Mouse (Mus musculus) liver, embryonic 12.5 days (tissue): ENCODE measurements around the gene Ndufs3. TPM values are rescaled to one million over a fixed set of nuclear protein-coding genes. Genes with fewer than 3 reads are reported as not detected.

Experiments
- ATAC-seq: fragments of 200-750 bp; cut with Nextera tagmentation; 2 replicates; pipeline ENCODE4 v1.8.0; 2017; ENCODE audit warnings: moderate number of reproducible peaks, mild to moderate bottlenecking, moderate library complexity
- H3K27ac ChIP-seq: fragments of 300-500 bp; sonication (generic); 2 replicates; pipeline ENCODE4 v1.5.1; 2016; ENCODE audit warnings: mild to moderate bottlenecking
- H3K27me3 ChIP-seq: fragments of 300-500 bp; sonication (generic); replicated peaks from 2 replicates; pipeline ENCODE4 v1.6.1; 2016; ENCODE audit warnings: mild to moderate bottlenecking, moderate library complexity
- H3K36me3 ChIP-seq: fragments of 300-500 bp; sonication (generic); 2 replicates; pipeline ENCODE4 v1.6.1; 2016; ENCODE audit warnings: mild to moderate bottlenecking, moderate library complexity
- H3K4me1 ChIP-seq: fragments of 300-500 bp; sonication (generic); 2 replicates; pipeline ENCODE4 v1.6.1; 2016
- H3K4me2 ChIP-seq: fragments of 300-500 bp; sonication (generic); 2 replicates; pipeline ENCODE4 v1.6.1; 2016; ENCODE audit warnings: mild to moderate bottlenecking, moderate library complexity
- H3K4me3 ChIP-seq: fragments of 300-500 bp; sonication (generic); 2 replicates; pipeline ENCODE4 v1.5.1; 2016; ENCODE audit warnings: mild to moderate bottlenecking, moderate library complexity
- H3K9ac ChIP-seq: fragments of 300-500 bp; sonication (generic); 2 replicates; pipeline ENCODE4 v1.6.1; 2016; ENCODE audit warnings: mild to moderate bottlenecking, moderate library complexity
- H3K9me3 ChIP-seq: fragments of 300-500 bp; sonication (generic); replicated peaks from 2 replicates; pipeline ENCODE4 v1.6.1; 2016; ENCODE audit warnings: mild to moderate bottlenecking, moderate library complexity
- WGBS: fragments of 180-500 bp; shearing (Covaris S2); methylation state at CpG from one replicate; pipeline ENCODE4 v1.1.7; 2016; ENCODE audit not compliant: insufficient replicate concordance; 5-methylcytosine and 5-hydroxymethylcytosine counted together
- polyA plus RNA-seq: library from polyadenylated mRNA; unstranded; fragments of >200 nt; fragmentation: Nextera tagmentation; extraction: Ambion mirVana; gene quantifications from 2 replicates; pipeline ENCODE4 v1.2.1, GENCODE M21; 2016

Ndufs3 gene
- polyA plus RNA-seq, 1 experiment from 2014 or later = 177 TPM

GRCm38 (mm10) chr2:90875239-90875638 lies 29.4 kb downstream of the Ndufs3 start:
- H3K27ac ChIP-seq = no peak overlapping the region
- no peak for ATAC-seq
- no peak overlapping the region for H3K4me3 ChIP-seq
- WGBS = 36% methylated on average over 2 of the region's 2 CpGs
- H3K27me3 ChIP-seq = peaks cover 27% of the 10 kb centered on the region
- H3K9ac ChIP-seq = no peak overlapping the region
- H3K4me2 ChIP-seq = no peak overlapping the region
- H3K4me1 ChIP-seq = peaks cover 36% of the 10 kb centered on the region
- H3K9me3 ChIP-seq = no peaks in the 10 kb centered on the region
- H3K36me3 ChIP-seq = no peaks in the 10 kb centered on the region

GRCm38 (mm10) chr2:90874025-90874424 lies 30.6 kb downstream of the Ndufs3 start:
- Histone ChIP-seq H3K4me2 (no peak overlapping the region), H3K4me3 (no peak overlapping the region)
- 73% methylated on average over 1 of the region's 1 CpGs for WGBS

GRCm38 (mm10) chr2:90871180-90871961 lies 33.3 kb downstream of the Ndufs3 start:
- ATAC-seq = no peak
- H3K4me2 ChIP-seq = peak overlapping the region; percentile 65
- H3K9me3 ChIP-seq = no peaks in the 10 kb centered on the region
- H3K9ac ChIP-seq = peak overlapping the region; percentile 47; the same call in 1 of the 2 replicates
- H3K27ac ChIP-seq = peak overlapping the region; percentile 92
- peaks cover 17% of the 10 kb centered on the region for H3K36me3 ChIP-seq
- 63% methylated on average over 8 of the region's 8 CpGs for WGBS
- H3K4me3 ChIP-seq = 0 out of 2 replicates have a peak overlapping the region, but pooled peaks have one; percentile 6
- no peaks in the 10 kb centered on the region for H3K27me3 ChIP-seq
- peaks cover 61% of the 10 kb centered on the region for H3K4me1 ChIP-seq

More at GRCm38 (mm10) chr2:90874025-90874424, 30.6 kb downstream of the Ndufs3 start:
- H3K9me3 ChIP-seq = no peaks in the 10 kb centered on the region
- ATAC-seq = no peak
- no peak overlapping the region for H3K9ac ChIP-seq
- peaks cover 16% of the 10 kb centered on the region for H3K27me3 ChIP-seq
- H3K4me1 ChIP-seq = peaks cover 36% of the 10 kb centered on the region
- H3K36me3 ChIP-seq = no peaks in the 10 kb centered on the region
- H3K27ac ChIP-seq = no peak overlapping the region

GRCm38 (mm10) chr2:90870136-90870601 lies 34.5 kb downstream of the Ndufs3 start:
- H3K4me1 ChIP-seq = peaks cover 58% of the 10 kb centered on the region
- H3K9ac ChIP-seq = peak overlapping the region; percentile 47
- ATAC-seq = peak; percentile 92
- WGBS = 3% methylated on average over 4 of the region's 4 CpGs
- peak overlapping the region; percentile 65 for H3K4me2 ChIP-seq
- no peaks in the 10 kb centered on the region for H3K9me3 ChIP-seq
- no peaks in the 10 kb centered on the region for H3K27me3 ChIP-seq
- peak overlapping the region; percentile 26 for H3K4me3 ChIP-seq
- H3K36me3 ChIP-seq = peaks cover 29% of the 10 kb centered on the region
- peak overlapping the region; percentile 92 for H3K27ac ChIP-seq

GRCm38 (mm10) chr2:90866524-90866923 lies 38.1 kb downstream of the Ndufs3 start:
- Histone ChIP-seq H3K4me1 (peaks cover 50% of the 10 kb centered on the region), H3K4me2 (no peak overlapping the region), H3K9ac (no peak overlapping the region), H3K9me3 (no peaks in the 10 kb centered on the region), H3K36me3 (peaks cover 65% of the 10 kb centered on the region), H3K4me3 (no peak overlapping the region), H3K27me3 (no peaks in the 10 kb centered on the region), H3K27ac (peak overlapping the region; percentile 65; the same call in 1 of the 2 replicates)
- peak; percentile 57 for ATAC-seq
- 29% methylated on average over 3 of the region's 3 CpGs for WGBS

- no peak overlapping the region for H3K9ac ChIP-seq
- H3K36me3 ChIP-seq = peaks cover 87% of the 10 kb centered on the region
- ATAC-seq = no peak
- no peak overlapping the region for H3K27ac ChIP-seq
- peaks cover 27% of the 10 kb centered on the region for H3K4me1 ChIP-seq
- H3K27me3 ChIP-seq = no peaks in the 10 kb centered on the region
- no peak overlapping the region for H3K4me2 ChIP-seq
- no peak overlapping the region for H3K4me3 ChIP-seq
- no peaks in the 10 kb centered on the region for H3K9me3 ChIP-seq
These were observed 40.4 kb downstream of the Ndufs3 start for GRCm38 (mm10) chr2:90864184-90864583.

- Histone ChIP-seq H3K9me3 (no peaks in the 10 kb centered on the region), H3K4me3 (no peak overlapping the region), H3K4me1 (no peaks in the 10 kb centered on the region), H3K36me3 (peaks cover 92% of the 10 kb centered on the region), H3K9ac (no peak overlapping the region), H3K4me2 (no peak overlapping the region), H3K27ac (no peak overlapping the region), H3K27me3 (no peaks in the 10 kb centered on the region)
- WGBS = 87% methylated on average over 2 of the region's 2 CpGs
- no peak for ATAC-seq
These were observed 43.1 kb downstream of the Ndufs3 start for GRCm38 (mm10) chr2:90861486-90861885.

GRCm38 (mm10) chr2:90850401-90850800 lies 54.2 kb downstream of the Ndufs3 start:
- H3K4me2 ChIP-seq = no peak overlapping the region
- ATAC-seq = no peak
- H3K4me3 ChIP-seq = no peak overlapping the region
- H3K27ac ChIP-seq = no peak overlapping the region
- no peaks in the 10 kb centered on the region for H3K9me3 ChIP-seq
- peaks cover 30% of the 10 kb centered on the region for H3K4me1 ChIP-seq
- 86% methylated on average over 1 of the region's 1 CpGs for WGBS
- peaks cover 61% of the 10 kb centered on the region for H3K36me3 ChIP-seq
- no peak overlapping the region for H3K9ac ChIP-seq
- H3K27me3 ChIP-seq = no peaks in the 10 kb centered on the region

GRCm38 (mm10) chr2:90848331-90848730 lies 56.3 kb downstream of the Ndufs3 start:
- Histone ChIP-seq H3K9ac (peak overlapping the region; percentile 92), H3K4me1 (peaks cover 35% of the 10 kb centered on the region), H3K9me3 (no peaks in the 10 kb centered on the region), H3K4me3 (peak overlapping the region; percentile 83), H3K4me2 (peak overlapping the region; percentile 79), H3K27me3 (no peaks in the 10 kb centered on the region), H3K27ac (no peak overlapping the region), H3K36me3 (peaks cover 41% of the 10 kb centered on the region)
- no peak for ATAC-seq
- 87% methylated on average over 5 of the region's 5 CpGs for whole genome bisulfite sequencing

GRCm38 (mm10) chr2:90847681-90848050 lies 57.0 kb downstream of the Ndufs3 start:
- H3K36me3 ChIP-seq = peaks cover 34% of the 10 kb centered on the region
- peaks cover 35% of the 10 kb centered on the region for H3K4me1 ChIP-seq
- H3K9me3 ChIP-seq = no peaks in the 10 kb centered on the region
- H3K27ac ChIP-seq = peak overlapping the region; percentile 87
- H3K27me3 ChIP-seq = no peaks in the 10 kb centered on the region
- ATAC-seq = no peak
- peak overlapping the region; percentile 92 for H3K9ac ChIP-seq
- H3K4me3 ChIP-seq = peak overlapping the region; percentile 83
- WGBS = 1% methylated on average over 13 of the region's 13 CpGs
- peak overlapping the region; percentile 79 for H3K4me2 ChIP-seq

GRCm38 (mm10) chr2:90846955-90847680 lies 57.5 kb downstream of the Ndufs3 start, which contains the start of gene Mtch2:
Gene Mtch2, plus strand, starts transcription at chr2:90847155.
- under 1% methylated on average over 51 of the region's 67 CpGs for WGBS
- Histone ChIP-seq H3K27me3 (no peaks in the 10 kb centered on the region), H3K27ac (peak within 1 kb of the TSS; percentile 87), H3K9ac (peak within 1 kb of the TSS; percentile 92), H3K4me3 (peak within 1 kb of the TSS; percentile 83), H3K36me3 (peaks cover 29% of the 10 kb centered on the region), H3K9me3 (no peaks in the 10 kb centered on the region), H3K4me2 (peak within 1 kb of the TSS; percentile 79), H3K4me1 (peaks cover 35% of the 10 kb centered on the region)
- peak; percentile 94 for ATAC-seq

- peak; percentile 33 for ATAC-seq
- Histone ChIP-seq H3K36me3 (peaks cover 24% of the 10 kb centered on the region), H3K4me1 (peaks cover 35% of the 10 kb centered on the region), H3K4me2 (peak overlapping the region; percentile 79), H3K9me3 (no peaks in the 10 kb centered on the region), H3K9ac (peak overlapping the region; percentile 70), H3K27ac (peak overlapping the region; percentile 68), H3K4me3 (peak overlapping the region; percentile 83), H3K27me3 (no peaks in the 10 kb centered on the region)
- WGBS = 4% methylated on average over 8 of the region's 8 CpGs
These were observed 58.1 kb downstream of the Ndufs3 start for GRCm38 (mm10) chr2:90846597-90846954.
